Mouse (Mus musculus): ENCODE data around the gene Abhd2. TPM values are rescaled to one million over a fixed set of nuclear protein-coding genes. Genes with fewer than 3 reads are reported as not detected.

Abhd2 gene
- polyA plus RNA-seq, 1 experiment from 2014 or later, result 11.6 TPM

GRCm38 (mm10) chr7:79241931-79242625, 30.9 kb upstream of the Abhd2 start:
- no peaks in the 10 kb centered on the region for H3K27me3 ChIP-seq (ENCODE audit: control insufficient read depth, insufficient read depth, low read length)
- WGBS, result 74% methylated on average over 10 of the region's 10 CpGs
- no peaks in the 10 kb centered on the region for H3K4me1 ChIP-seq (ENCODE audit: control insufficient read depth, insufficient read depth, low read length)
- H3K4me3 ChIP-seq (ENCODE audit: low read depth, low read length), result no peak overlapping the region
- no peak overlapping the region for H3K27ac ChIP-seq (ENCODE audit: low read depth, low read length)
- no peak for DNase-seq (ENCODE audit: low spot score, missing footprints)
- no peak overlapping the region for H3K9ac ChIP-seq (ENCODE audit: low read length)
- no peaks in the 10 kb centered on the region for H3K9me3 ChIP-seq (ENCODE audit: control insufficient read depth, low read length)
- ATAC-seq (ENCODE audit: low FRiP score), result no peak
- H3K36me3 ChIP-seq (ENCODE audit: control insufficient read depth, insufficient read depth, low read length), result no peaks in the 10 kb centered on the region
- no peak overlapping the region for H3K4me2 ChIP-seq

DNA sequence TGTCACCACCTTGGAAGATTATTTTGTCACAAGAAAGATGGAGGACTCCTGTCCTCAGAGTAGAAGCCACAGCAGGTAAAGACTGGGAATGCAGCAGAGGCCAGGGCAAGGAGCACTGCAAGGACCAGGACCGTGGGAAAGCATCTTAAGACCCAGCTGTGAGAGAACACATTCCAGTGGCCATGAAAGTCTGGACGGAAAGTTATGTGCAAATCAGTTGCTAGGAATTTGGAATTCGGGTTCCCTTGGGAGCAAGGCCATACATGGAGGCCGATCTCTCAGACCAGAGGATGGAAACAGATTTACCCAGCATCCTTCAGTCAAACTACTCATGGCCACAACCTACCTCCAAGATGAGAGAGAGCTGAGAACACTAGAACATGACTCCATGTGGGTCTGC, 29.8 kb upstream of the Abhd2 start:
- Histone ChIP-seq H3K9me3 (ENCODE audit: control insufficient read depth, low read length) (no peaks in the 10 kb centered on the region), H3K27ac (ENCODE audit: low read depth, low read length) (no peak overlapping the region), H3K9ac (ENCODE audit: low read length) (no peak overlapping the region), H3K36me3 (ENCODE audit: control insufficient read depth, insufficient read depth, low read length) (no peaks in the 10 kb centered on the region), H3K27me3 (ENCODE audit: control insufficient read depth, insufficient read depth, low read length) (no peaks in the 10 kb centered on the region), H3K4me3 (ENCODE audit: low read depth, low read length) (no peak overlapping the region), H3K4me1 (ENCODE audit: control insufficient read depth, insufficient read depth, low read length) (no peaks in the 10 kb centered on the region), H3K4me2 (no peak overlapping the region)
- WGBS, result 58% methylated on average over 4 of the region's 4 CpGs
- no peak for ATAC-seq (ENCODE audit: low FRiP score)
- DNase-seq (ENCODE audit: low spot score, missing footprints), result no peak

DNA sequence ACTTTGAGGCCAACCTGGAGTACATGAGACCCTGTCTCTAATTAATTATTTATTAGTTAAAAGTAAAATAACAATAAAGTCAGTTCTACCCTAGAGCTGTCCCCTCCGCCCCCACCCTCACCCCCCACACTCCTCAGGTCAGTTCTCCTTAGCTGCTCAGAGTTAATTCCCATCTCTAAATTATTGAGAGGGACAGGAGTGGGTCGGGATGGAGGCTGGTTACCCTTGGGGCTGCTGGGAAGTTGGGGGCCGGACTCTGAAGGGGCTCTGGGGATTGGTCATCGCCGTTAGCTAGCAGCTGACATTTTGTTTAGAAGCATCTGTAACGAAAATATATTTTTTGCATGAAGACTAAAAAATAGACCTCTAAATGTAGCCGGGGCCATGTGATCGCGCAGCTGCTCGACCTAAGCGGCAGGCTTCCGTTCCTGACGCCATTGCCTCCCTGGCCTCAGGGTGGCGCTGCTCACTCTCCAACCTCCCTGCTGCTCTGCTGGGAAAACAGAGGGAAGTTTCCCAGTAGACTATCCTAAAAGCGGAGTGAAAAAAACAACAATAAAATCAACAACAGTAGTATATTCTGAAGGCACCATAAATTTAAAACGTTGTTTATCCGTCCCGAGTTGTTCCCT, 26.8 kb upstream of the Abhd2 start:
- Histone ChIP-seq H3K9ac (ENCODE audit: low read length) (no peak overlapping the region), H3K9me3 (ENCODE audit: control insufficient read depth, low read length) (no peaks in the 10 kb centered on the region), H3K27ac (ENCODE audit: low read depth, low read length) (no peak overlapping the region), H3K4me1 (ENCODE audit: control insufficient read depth, insufficient read depth, low read length) (no peaks in the 10 kb centered on the region), H3K27me3 (ENCODE audit: control insufficient read depth, insufficient read depth, low read length) (no peaks in the 10 kb centered on the region), H3K4me2 (peak overlapping the region; percentile 26; the same call in 1 of the 2 replicates), H3K4me3 (ENCODE audit: low read depth, low read length) (peak overlapping the region; percentile 6; the same call in 1 of the 2 replicates), H3K36me3 (ENCODE audit: control insufficient read depth, insufficient read depth, low read length) (no peaks in the 10 kb centered on the region)
- DNase-seq (ENCODE audit: low spot score, missing footprints) (peak; percentile 96), ATAC-seq (ENCODE audit: low FRiP score) (peak; percentile 64)
- 17% methylated on average over 18 of the region's 18 CpGs for WGBS

DNA sequence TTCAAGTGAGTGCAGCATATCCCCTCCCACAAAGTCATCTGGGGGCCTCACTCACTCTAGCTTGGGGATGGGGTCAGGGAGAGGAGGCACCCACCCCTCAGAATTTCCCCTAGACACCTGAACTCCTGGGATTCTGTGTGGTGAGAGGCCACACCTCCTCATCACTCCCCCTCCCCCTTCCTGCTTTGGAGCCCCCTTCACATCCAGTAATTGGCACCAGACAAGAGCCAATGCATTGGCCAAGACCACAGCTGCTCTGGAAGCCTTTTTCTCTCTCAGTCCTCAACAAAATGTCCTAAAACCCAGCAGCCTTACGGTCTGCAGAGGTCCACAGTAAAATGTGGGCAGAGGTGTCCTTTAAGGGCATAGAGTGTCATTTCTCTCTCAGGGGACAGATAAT, 25.6 kb upstream of the Abhd2 start:
- 79% methylated on average over 1 of the region's 1 CpGs for WGBS

DNA sequence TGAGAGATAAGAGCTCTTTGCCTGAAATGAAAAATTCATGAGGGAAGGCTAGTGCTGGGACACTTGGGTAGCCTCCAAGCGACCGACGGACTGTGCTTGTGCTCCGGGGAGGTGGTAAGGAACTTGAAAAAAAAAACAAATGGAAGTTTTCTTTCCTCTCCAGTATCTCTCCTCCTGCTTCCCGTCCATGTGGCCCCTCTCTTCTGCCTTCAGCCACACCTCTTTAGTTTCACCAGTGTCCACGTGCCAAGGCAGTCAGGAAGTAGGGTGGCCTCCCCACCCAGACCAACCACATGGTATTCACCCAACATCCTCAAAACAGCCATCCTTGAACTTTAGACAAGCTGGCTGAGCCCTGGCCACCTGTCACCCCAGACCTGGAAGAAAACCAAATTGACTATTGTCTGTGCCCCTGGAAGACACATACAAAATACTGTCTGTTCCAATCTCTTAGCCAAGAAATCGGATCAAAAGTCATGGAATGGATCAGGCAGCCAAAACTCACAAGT, 25.1 kb upstream of the Abhd2 start:
- Histone ChIP-seq H3K9me3 (ENCODE audit: control insufficient read depth, low read length) (no peaks in the 10 kb centered on the region), H3K27me3 (ENCODE audit: control insufficient read depth, insufficient read depth, low read length) (no peaks in the 10 kb centered on the region), H3K27ac (ENCODE audit: low read depth, low read length) (no peak overlapping the region), H3K4me1 (ENCODE audit: control insufficient read depth, insufficient read depth, low read length) (no peaks in the 10 kb centered on the region), H3K4me2 (no peak overlapping the region), H3K4me3 (ENCODE audit: low read depth, low read length) (no peak overlapping the region), H3K9ac (ENCODE audit: low read length) (no peak overlapping the region), H3K36me3 (ENCODE audit: control insufficient read depth, insufficient read depth, low read length) (no peaks in the 10 kb centered on the region)
- 71% methylated on average over 7 of the region's 7 CpGs for WGBS
- no peak for DNase-seq (ENCODE audit: low spot score, missing footprints)
- ATAC-seq (ENCODE audit: low FRiP score), result no peak

More for the DNA sequence above, 25.6 kb upstream of the Abhd2 start:
- ATAC-seq (ENCODE audit: low FRiP score), result no peak
- DNase-seq (ENCODE audit: low spot score, missing footprints), result no peak
- no peaks in the 10 kb centered on the region for H3K27me3 ChIP-seq (ENCODE audit: control insufficient read depth, insufficient read depth, low read length)
- H3K27ac ChIP-seq (ENCODE audit: low read depth, low read length), result no peak overlapping the region
- no peak overlapping the region for H3K4me2 ChIP-seq
- no peaks in the 10 kb centered on the region for H3K9me3 ChIP-seq (ENCODE audit: control insufficient read depth, low read length)
- no peaks in the 10 kb centered on the region for H3K36me3 ChIP-seq (ENCODE audit: control insufficient read depth, insufficient read depth, low read length)
- H3K9ac ChIP-seq (ENCODE audit: low read length), result no peak overlapping the region
- H3K4me1 ChIP-seq (ENCODE audit: control insufficient read depth, insufficient read depth, low read length), result no peaks in the 10 kb centered on the region
- H3K4me3 ChIP-seq (ENCODE audit: low read depth, low read length), result no peak overlapping the region

GRCm38 (mm10) chr7:79249581-79249980, 23.4 kb upstream of the Abhd2 start:
- H3K27ac ChIP-seq (ENCODE audit: low read depth, low read length), result no peak overlapping the region
- no peaks in the 10 kb centered on the region for H3K4me1 ChIP-seq (ENCODE audit: control insufficient read depth, insufficient read depth, low read length)
- no peak overlapping the region for H3K4me3 ChIP-seq (ENCODE audit: low read depth, low read length)
- DNase-seq (ENCODE audit: low spot score, missing footprints) (no peak), ATAC-seq (ENCODE audit: low FRiP score) (no peak)
- H3K9ac ChIP-seq (ENCODE audit: low read length), result no peak overlapping the region
- no peaks in the 10 kb centered on the region for H3K9me3 ChIP-seq (ENCODE audit: control insufficient read depth, low read length)
- WGBS, result 93% methylated on average over 2 of the region's 2 CpGs
- H3K4me2 ChIP-seq, result no peak overlapping the region
- H3K36me3 ChIP-seq (ENCODE audit: control insufficient read depth, insufficient read depth, low read length), result no peaks in the 10 kb centered on the region
- no peaks in the 10 kb centered on the region for H3K27me3 ChIP-seq (ENCODE audit: control insufficient read depth, insufficient read depth, low read length)

- H3K9ac ChIP-seq (ENCODE audit: low read length), result no peak overlapping the region
- WGBS, result 76% methylated on average over 3 of the region's 3 CpGs
- no peak for ATAC-seq (ENCODE audit: low FRiP score)
- DNase-seq (ENCODE audit: low spot score, missing footprints), result no peak
- H3K4me3 ChIP-seq (ENCODE audit: low read depth, low read length), result no peak overlapping the region
- no peak overlapping the region for H3K4me2 ChIP-seq
- no peaks in the 10 kb centered on the region for H3K36me3 ChIP-seq (ENCODE audit: control insufficient read depth, insufficient read depth, low read length)
- H3K27me3 ChIP-seq (ENCODE audit: control insufficient read depth, insufficient read depth, low read length), result no peaks in the 10 kb centered on the region
- no peak overlapping the region for H3K27ac ChIP-seq (ENCODE audit: low read depth, low read length)
- no peaks in the 10 kb centered on the region for H3K4me1 ChIP-seq (ENCODE audit: control insufficient read depth, insufficient read depth, low read length)
- H3K9me3 ChIP-seq (ENCODE audit: control insufficient read depth, low read length), result no peaks in the 10 kb centered on the region
These were observed 18.6 kb upstream of the Abhd2 start for GRCm38 (mm10) chr7:79254248-79254888.

- 90% methylated on average over 7 of the region's 7 CpGs for WGBS
- Histone ChIP-seq H3K36me3 (ENCODE audit: control insufficient read depth, insufficient read depth, low read length) (no peaks in the 10 kb centered on the region), H3K9ac (ENCODE audit: low read length) (no peak overlapping the region), H3K27ac (ENCODE audit: low read depth, low read length) (no peak overlapping the region), H3K4me3 (ENCODE audit: low read depth, low read length) (no peak overlapping the region), H3K27me3 (ENCODE audit: control insufficient read depth, insufficient read depth, low read length) (no peaks in the 10 kb centered on the region), H3K4me1 (ENCODE audit: control insufficient read depth, insufficient read depth, low read length) (no peaks in the 10 kb centered on the region), H3K9me3 (ENCODE audit: control insufficient read depth, low read length) (no peaks in the 10 kb centered on the region), H3K4me2 (no peak overlapping the region)
- ATAC-seq (ENCODE audit: low FRiP score) (no peak), DNase-seq (ENCODE audit: low spot score, missing footprints) (no peak)
These were observed 17.6 kb upstream of the Abhd2 start for GRCm38 (mm10) chr7:79255350-79255749.

DNA sequence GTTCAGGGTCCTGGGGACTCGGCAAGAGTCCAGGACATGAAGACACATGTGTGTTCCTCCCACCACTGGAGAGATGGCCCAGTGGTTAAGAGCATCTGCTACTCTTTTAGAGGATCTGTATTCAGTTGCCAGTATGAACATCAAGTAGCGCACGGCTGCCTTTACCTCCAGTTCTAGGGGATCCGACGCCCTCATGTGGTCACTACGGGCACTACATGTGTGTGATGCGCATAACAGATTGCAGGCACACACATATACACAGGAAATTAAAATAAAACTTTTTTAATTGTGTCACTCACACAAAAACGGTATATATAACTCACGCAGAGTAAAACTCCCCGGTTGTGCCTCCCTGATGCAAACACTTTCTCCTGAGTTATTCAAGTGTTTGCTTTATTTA, 17.2 kb upstream of the Abhd2 start:
- Histone ChIP-seq H3K4me2 (no peak overlapping the region), H3K4me3 (ENCODE audit: low read depth, low read length) (no peak overlapping the region), H3K9me3 (ENCODE audit: control insufficient read depth, low read length) (no peaks in the 10 kb centered on the region), H3K36me3 (ENCODE audit: control insufficient read depth, insufficient read depth, low read length) (no peaks in the 10 kb centered on the region), H3K27me3 (ENCODE audit: control insufficient read depth, insufficient read depth, low read length) (no peaks in the 10 kb centered on the region), H3K27ac (ENCODE audit: low read depth, low read length) (no peak overlapping the region), H3K4me1 (ENCODE audit: control insufficient read depth, insufficient read depth, low read length) (no peaks in the 10 kb centered on the region), H3K9ac (ENCODE audit: low read length) (no peak overlapping the region)
- 86% methylated on average over 10 of the region's 10 CpGs for WGBS
- DNase-seq (ENCODE audit: low spot score, missing footprints) (no peak), ATAC-seq (ENCODE audit: low FRiP score) (no peak)

Data from midbrain, embryonic 11.5 days (tissue).